Mouse (Mus musculus): ENCODE measurements around the gene Hip1r. TPM values are rescaled to one million over a fixed set of nuclear protein-coding genes. Genes with fewer than 3 reads are reported as not detected.

The Hip1r gene
- polyA plus RNA-seq, 2 experiments, result 7.2 to 7.6 TPM

- TF ChIP-seq CTCF (IDR thresholded peaks at IDR 0.05; ENCODE audit: low read depth) (no peak), EP300 (IDR thresholded peaks at IDR 0.05; ENCODE audit: low read depth) (no peak)
- Histone ChIP-seq H3K27ac (no peak overlapping the region), H3K4me3 (ENCODE audit: insufficient read depth in 1 of 2, low read depth in 2 of 2, low read length in 2 of 2) (no peak overlapping the region), H3K4me2 (ENCODE audit: low read depth) (no peak overlapping the region), H3K9ac (replicated peaks) (no peak overlapping the region), H3K9me3 (ENCODE audit: control insufficient read depth, low read length) (no peaks in the 10 kb centered on the region), H3K36me3 (replicated peaks; ENCODE audit: control insufficient read depth, insufficient read depth, low read depth) (no peaks in the 10 kb centered on the region), H3K4me1 (replicated peaks; ENCODE audit: control insufficient read depth in 2 of 2, insufficient read depth in 2 of 2, low read length in 1 of 2) (no peaks in the 10 kb centered on the region), H3K27me3 (ENCODE audit: control insufficient read depth, insufficient read depth, low read length) (no peaks in the 10 kb centered on the region)
- DNase-seq (ENCODE audit: low read depth in 3 of 3, low spot score in 3 of 3), result no peak
- 71% methylated on average over 20 of the region's 20 CpGs for WGBS (ENCODE audit: insufficient replicate concordance)
- ATAC-seq (ENCODE audit: insufficient read depth), result no peak
Measured at GRCm38 (mm10) chr5:123989941-123990885, 16.8 kb downstream of the Hip1r start.

- no peak overlapping the region for H3K4me2 ChIP-seq (ENCODE audit: low read depth)
- TF ChIP-seq EP300 (IDR thresholded peaks at IDR 0.05; ENCODE audit: low read depth) (no peak), CTCF (IDR thresholded peaks at IDR 0.05; ENCODE audit: low read depth) (no peak)
- DNase-seq (ENCODE audit: low read depth in 3 of 3, low spot score in 3 of 3) (no peak), ATAC-seq (ENCODE audit: insufficient read depth) (no peak)
- no peak overlapping the region for H3K4me3 ChIP-seq (ENCODE audit: insufficient read depth in 1 of 2, low read depth in 2 of 2, low read length in 2 of 2)
- H3K9ac ChIP-seq (replicated peaks), result no peak overlapping the region
- WGBS (ENCODE audit: insufficient replicate concordance), result 65% methylated on average over 6 of the region's 6 CpGs
- H3K27ac ChIP-seq, result no peak overlapping the region
- H3K4me1 ChIP-seq (replicated peaks; ENCODE audit: control insufficient read depth in 2 of 2, insufficient read depth in 2 of 2, low read length in 1 of 2), result no peaks in the 10 kb centered on the region
- H3K27me3 ChIP-seq (ENCODE audit: control insufficient read depth, insufficient read depth, low read length), result no peaks in the 10 kb centered on the region
- no peaks in the 10 kb centered on the region for H3K36me3 ChIP-seq (replicated peaks; ENCODE audit: control insufficient read depth, insufficient read depth, low read depth)
- H3K9me3 ChIP-seq (ENCODE audit: control insufficient read depth, low read length), result no peaks in the 10 kb centered on the region
Measured at GRCm38 (mm10) chr5:123991321-123991720, 17.9 kb downstream of the Hip1r start.

GRCm38 (mm10) chr5:123992193-123992637, 18.8 kb downstream of the Hip1r start:
- ATAC-seq (ENCODE audit: insufficient read depth), result no peak

GRCm38 (mm10) chr5:123992794-123993193, 19.4 kb downstream of the Hip1r start:
- DNase-seq (ENCODE audit: low read depth in 3 of 3, low spot score in 3 of 3) (peak; percentile 38 to 52 (median 44)), ATAC-seq (ENCODE audit: insufficient read depth) (no peak)
- H3K4me3 ChIP-seq (ENCODE audit: insufficient read depth in 1 of 2, low read depth in 2 of 2, low read length in 2 of 2), result no peak overlapping the region
- H3K36me3 ChIP-seq (replicated peaks; ENCODE audit: control insufficient read depth, insufficient read depth, low read depth), result no peaks in the 10 kb centered on the region
- H3K9me3 ChIP-seq (ENCODE audit: control insufficient read depth, low read length), result no peaks in the 10 kb centered on the region
- no peak overlapping the region for H3K9ac ChIP-seq (replicated peaks)
- no peak overlapping the region for H3K27ac ChIP-seq
- H3K4me2 ChIP-seq (ENCODE audit: low read depth), result no peak overlapping the region
- 23% methylated on average over 5 of the region's 5 CpGs for WGBS (ENCODE audit: insufficient replicate concordance)
- H3K4me1 ChIP-seq (replicated peaks; ENCODE audit: control insufficient read depth in 2 of 2, insufficient read depth in 2 of 2, low read length in 1 of 2), result no peaks in the 10 kb centered on the region
- TF ChIP-seq EP300 (IDR thresholded peaks at IDR 0.05; ENCODE audit: low read depth) (no peak), CTCF (IDR thresholded peaks at IDR 0.05; ENCODE audit: low read depth) (peak; percentile 93)
- no peaks in the 10 kb centered on the region for H3K27me3 ChIP-seq (ENCODE audit: control insufficient read depth, insufficient read depth, low read length)

More at GRCm38 (mm10) chr5:123992193-123992637, 18.8 kb downstream of the Hip1r start:
- no peaks in the 10 kb centered on the region for H3K27me3 ChIP-seq (ENCODE audit: control insufficient read depth, insufficient read depth, low read length)
- no peak for DNase-seq (ENCODE audit: low read depth in 3 of 3, low spot score in 3 of 3)
- TF ChIP-seq CTCF (IDR thresholded peaks at IDR 0.05; ENCODE audit: low read depth), result no peak
- TF ChIP-seq EP300 (IDR thresholded peaks at IDR 0.05; ENCODE audit: low read depth), result no peak
- no peaks in the 10 kb centered on the region for H3K9me3 ChIP-seq (ENCODE audit: control insufficient read depth, low read length)
- no peak overlapping the region for H3K4me2 ChIP-seq (ENCODE audit: low read depth)
- H3K27ac ChIP-seq, result no peak overlapping the region
- H3K4me1 ChIP-seq (replicated peaks; ENCODE audit: control insufficient read depth in 2 of 2, insufficient read depth in 2 of 2, low read length in 1 of 2), result no peaks in the 10 kb centered on the region
- H3K9ac ChIP-seq (replicated peaks), result no peak overlapping the region
- 60% methylated on average over 10 of the region's 10 CpGs for WGBS (ENCODE audit: insufficient replicate concordance)
- no peaks in the 10 kb centered on the region for H3K36me3 ChIP-seq (replicated peaks; ENCODE audit: control insufficient read depth, insufficient read depth, low read depth)
- H3K4me3 ChIP-seq (ENCODE audit: insufficient read depth in 1 of 2, low read depth in 2 of 2, low read length in 2 of 2), result no peak overlapping the region

- 67% methylated on average over 7 of the region's 7 CpGs for WGBS (ENCODE audit: insufficient replicate concordance)
- no peaks in the 10 kb centered on the region for H3K9me3 ChIP-seq (ENCODE audit: control insufficient read depth, low read length)
- no peak for DNase-seq (ENCODE audit: low read depth in 3 of 3, low spot score in 3 of 3)
- ATAC-seq (ENCODE audit: insufficient read depth), result no peak
- H3K4me3 ChIP-seq (ENCODE audit: insufficient read depth in 1 of 2, low read depth in 2 of 2, low read length in 2 of 2), result no peak overlapping the region
- no peak overlapping the region for H3K27ac ChIP-seq
- no peak overlapping the region for H3K4me2 ChIP-seq (ENCODE audit: low read depth)
- H3K27me3 ChIP-seq (ENCODE audit: control insufficient read depth, insufficient read depth, low read length), result no peaks in the 10 kb centered on the region
- H3K9ac ChIP-seq (replicated peaks), result no peak overlapping the region
- H3K36me3 ChIP-seq (replicated peaks; ENCODE audit: control insufficient read depth, insufficient read depth, low read depth), result no peaks in the 10 kb centered on the region
- no peaks in the 10 kb centered on the region for H3K4me1 ChIP-seq (replicated peaks; ENCODE audit: control insufficient read depth in 2 of 2, insufficient read depth in 2 of 2, low read length in 1 of 2)
- TF ChIP-seq EP300 (IDR thresholded peaks at IDR 0.05; ENCODE audit: low read depth), result no peak
- TF ChIP-seq CTCF (IDR thresholded peaks at IDR 0.05; ENCODE audit: low read depth), result no peak
Measured at GRCm38 (mm10) chr5:123993263-123994036, 20.0 kb downstream of the Hip1r start.
